Mouse (Mus musculus) mammary gland, adult 2 months (tissue): ENCODE results near the gene Thrb. TPM values are rescaled to one million over a fixed set of nuclear protein-coding genes. Genes with fewer than 3 reads are reported as not detected.

Experiments used
- polyA plus RNA-seq: library from polyadenylated mRNA; depleted of rRNA; stranded (reverse); fragments of >200 nt; gene quantifications from 2 replicates; pipeline ENCODE4 v1.2.3, GENCODE M21; 2012; ENCODE audit warnings: low replicate concordance; rRNA removed

Gene Thrb
- 2.7 and 6.5 TPM in 2 replicates for polyA plus RNA-seq

DNA sequence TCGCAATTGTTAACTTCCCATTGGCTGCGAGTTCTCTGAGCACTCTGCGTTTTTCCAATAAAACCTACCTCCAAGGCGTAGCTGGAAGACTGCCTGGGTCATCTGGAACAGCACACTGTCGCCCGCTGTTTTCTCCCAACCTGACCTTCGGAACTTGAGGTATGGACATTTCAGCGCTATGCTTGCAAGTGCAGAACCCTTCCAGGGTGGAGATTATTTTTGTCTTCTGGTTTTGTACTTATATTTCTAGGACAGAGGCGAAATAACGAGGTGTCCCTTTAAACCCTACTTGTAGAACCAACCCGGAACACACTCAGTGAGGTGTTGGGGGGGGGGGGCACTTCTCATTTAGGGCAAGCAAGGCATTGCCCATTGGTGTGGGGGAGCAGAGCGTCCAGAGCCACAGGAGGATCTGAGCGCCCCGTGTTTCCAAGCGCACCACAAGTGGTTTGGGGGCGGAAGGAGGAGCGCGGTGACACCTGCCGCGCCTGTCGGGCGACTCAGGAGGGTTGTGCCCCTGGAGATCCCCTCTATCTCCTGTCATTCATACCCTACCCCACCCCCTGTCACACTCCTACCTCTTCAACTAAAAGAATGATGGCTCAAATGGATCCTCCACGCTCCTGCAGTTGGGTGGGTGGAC is at the start of gene Thrb:
Thrb (plus strand) TSS at position 576 of the 643 bp plus-strand sequence.

